Mouse (Mus musculus) midbrain, postnatal 0 days (tissue): ENCODE measurements at regions not wholly inside any gene's neighbourhood (a gene's known extent, or its start where the extent isn't known, plus 50 kb on each side); places are given as distances from the start of the nearest gene placed in this dataset.

Source experiments
- ATAC-seq: fragments of 200-750 bp; cut with Nextera tagmentation; 2 replicates; pipeline ENCODE4 v1.8.0; 2017; ENCODE audit warnings: moderate number of reproducible peaks, mild to moderate bottlenecking, moderate TSS enrichment, moderate library complexity; ENCODE audit not compliant: low FRiP score
- DNase-seq: peaks from one replicate; pipeline ENCODE4 v3.0.0-alpha.2; 2015; ENCODE audit warnings: low spot score
- H3K27ac ChIP-seq: fragments of 300-500 bp; sonication (generic); 2 replicates; pipeline ENCODE4 v1.5.1; 2014; ENCODE audit warnings: low read depth, mild to moderate bottlenecking, low read length, mixed read lengths
- H3K27me3 ChIP-seq: fragments of 300-500 bp; sonication (generic); 2 replicates; pipeline ENCODE4 v1.6.1; 2014; ENCODE audit warnings: low read length, control low read depth, mixed read lengths; ENCODE audit not compliant: insufficient read depth
- H3K36me3 ChIP-seq: fragments of 300-500 bp; sonication (generic); 2 replicates; pipeline ENCODE4 v1.6.1; 2014; ENCODE audit warnings: low read length, control low read depth, mixed read lengths; ENCODE audit not compliant: insufficient read depth
- H3K4me1 ChIP-seq: fragments of 300-500 bp; sonication (generic); 2 replicates; pipeline ENCODE4 v1.6.1; 2014; ENCODE audit warnings: mild to moderate bottlenecking, control low read depth, antibody characterized with exemption, low read length, mixed read lengths; ENCODE audit not compliant: insufficient read depth
- H3K4me2 ChIP-seq: fragments of 300-500 bp; sonication (generic); 2 replicates; pipeline ENCODE4 v1.6.1; 2014; ENCODE audit warnings: low read depth, mild to moderate bottlenecking, low read length, mixed read lengths; ENCODE audit not compliant: poor library complexity, severe bottlenecking
- H3K4me3 ChIP-seq: fragments of 300-500 bp; sonication (generic); 2 replicates; pipeline ENCODE4 v1.5.1; 2014; ENCODE audit warnings: low read depth, mild to moderate bottlenecking, low read length, moderate library complexity
- H3K9ac ChIP-seq: fragments of 300-500 bp; sonication (generic); replicated peaks from 2 replicates; pipeline ENCODE4 v1.6.1; 2014; ENCODE audit warnings: mild to moderate bottlenecking, low read length, moderate library complexity, mixed read lengths; ENCODE audit not compliant: poor library complexity, severe bottlenecking
- H3K9me3 ChIP-seq: fragments of 300-500 bp; sonication (generic); 2 replicates; pipeline ENCODE4 v1.6.1; 2016; ENCODE audit warnings: low read length, control low read depth
- CTCF ChIP-seq: IDR thresholded peaks from 2 replicates; pipeline ENCODE4 v1.5.1; 2016; ENCODE audit warnings: antibody characterized with exemption, mild to moderate bottlenecking
- WGBS: fragments of 180-500 bp; shearing (Covaris S2); extraction: QIAGEN DNeasy Blood & Tissue Kit; methylation state at CpG from one replicate; pipeline ENCODE4 v1.1.7; 2014; 5-methylcytosine and 5-hydroxymethylcytosine counted together

GRCm38 (mm10) chr1:120667776-120668175, 65.6 kb downstream of the En1 start:
- ATAC-seq (no peak), DNase-seq (no peak)
- H3K27ac ChIP-seq, result no peak overlapping the region
- no peaks in the 10 kb centered on the region for H3K27me3 ChIP-seq
- no peaks in the 10 kb centered on the region for H3K9me3 ChIP-seq
- H3K9ac ChIP-seq, result no peak overlapping the region
- WGBS, result 71% methylated on average over 1 of the region's 1 CpGs
- H3K36me3 ChIP-seq, result no peaks in the 10 kb centered on the region
- H3K4me2 ChIP-seq, result no peak overlapping the region
- H3K4me1 ChIP-seq, result no peaks in the 10 kb centered on the region
- peak; percentile 36 for TF ChIP-seq CTCF
- H3K4me3 ChIP-seq, result no peak overlapping the region

DNA sequence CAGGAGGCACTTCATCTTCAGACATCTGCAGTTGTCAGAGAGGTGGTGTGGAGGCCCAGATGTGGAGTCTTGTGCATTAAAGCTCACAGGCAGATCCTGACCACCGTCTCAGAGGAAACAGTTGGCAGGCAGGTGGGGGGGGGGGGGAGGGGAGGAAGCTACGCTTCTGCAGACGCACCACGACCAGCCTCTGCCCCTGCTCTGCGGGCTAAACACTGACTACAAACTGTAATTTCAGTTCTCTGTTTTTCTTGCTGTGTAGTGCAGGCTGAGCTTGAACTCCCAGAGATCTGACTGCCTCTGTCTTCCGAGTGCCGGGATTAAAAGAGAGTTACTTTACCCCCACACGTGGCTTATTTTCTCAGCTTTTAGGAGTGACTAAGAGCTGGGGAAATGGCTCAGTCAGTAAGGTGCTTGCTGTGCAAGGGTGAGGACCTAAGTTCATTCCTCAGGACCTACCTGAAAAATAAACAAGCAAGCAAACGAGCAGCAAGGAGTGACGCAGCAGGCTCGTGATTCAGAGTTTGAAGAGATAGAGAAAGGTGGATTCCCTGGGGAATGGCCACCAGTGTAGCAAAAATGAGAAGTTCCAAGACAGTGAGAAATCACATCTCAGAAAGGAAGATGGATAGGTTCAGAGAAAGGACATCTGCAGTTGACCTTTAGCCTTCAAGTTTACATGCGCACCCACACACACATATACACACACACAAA, 81.5 kb downstream of the En1 start:
- ATAC-seq (no peak), DNase-seq (no peak)
- TF ChIP-seq CTCF, result no peak
- Histone ChIP-seq H3K4me1 (no peaks in the 10 kb centered on the region), H3K27ac (no peak overlapping the region), H3K27me3 (no peaks in the 10 kb centered on the region), H3K4me3 (no peak overlapping the region), H3K4me2 (no peak overlapping the region), H3K9ac (no peak overlapping the region), H3K9me3 (no peaks in the 10 kb centered on the region), H3K36me3 (no peaks in the 10 kb centered on the region)
- WGBS, result 68% methylated on average over 10 of the region's 12 CpGs

GRCm38 (mm10) chr1:120685650-120686244, 83.5 kb downstream of the En1 start:
- Histone ChIP-seq H3K36me3 (no peaks in the 10 kb centered on the region), H3K9me3 (no peaks in the 10 kb centered on the region), H3K4me2 (no peak overlapping the region), H3K27me3 (no peaks in the 10 kb centered on the region), H3K4me3 (no peak overlapping the region), H3K9ac (no peak overlapping the region), H3K27ac (no peak overlapping the region), H3K4me1 (no peaks in the 10 kb centered on the region)
- DNase-seq (peak; percentile 8), ATAC-seq (0 out of 2 replicates have a peak, but pooled peaks have one; percentile 56)
- TF ChIP-seq CTCF, result peak; percentile 66
- WGBS, result 43% methylated on average over 6 of the region's 6 CpGs

DNA sequence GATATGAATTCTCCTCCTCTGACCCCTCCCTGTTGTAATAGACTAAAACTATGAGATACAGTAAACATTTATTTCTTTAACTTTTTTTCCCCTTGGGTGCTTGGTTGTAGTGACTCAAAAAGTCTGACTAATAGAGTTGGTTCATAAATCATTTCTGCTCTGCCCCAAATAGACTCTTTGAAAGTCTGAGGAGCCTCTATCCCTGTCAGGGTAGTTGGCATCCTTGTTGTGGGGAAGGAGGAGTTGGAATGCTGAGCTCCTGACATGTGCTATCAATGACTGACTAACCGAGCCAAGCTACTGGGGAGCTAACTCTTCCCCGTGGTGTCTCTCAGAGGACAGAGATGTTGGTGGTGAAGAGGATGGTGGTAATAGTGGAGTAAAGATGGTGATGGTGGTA, 89.4 kb downstream of the En1 start:
- no peak for DNase-seq
- no peak for TF ChIP-seq CTCF

GRCm38 (mm10) chr1:120698189-120698588, 96.0 kb downstream of the En1 start:
- no peak for DNase-seq
- Histone ChIP-seq H3K4me2 (no peak overlapping the region), H3K4me3 (no peak overlapping the region), H3K27me3 (no peaks in the 10 kb centered on the region), H3K9ac (no peak overlapping the region), H3K9me3 (no peaks in the 10 kb centered on the region), H3K4me1 (no peaks in the 10 kb centered on the region), H3K27ac (no peak overlapping the region), H3K36me3 (no peaks in the 10 kb centered on the region)
- TF ChIP-seq CTCF, result peak; percentile 45
- 77% methylated on average over 4 of the region's 4 CpGs for WGBS
- no peak for ATAC-seq

More for the DNA sequence above, 89.4 kb downstream of the En1 start:
- Histone ChIP-seq H3K9ac (no peak overlapping the region), H3K4me1 (no peaks in the 10 kb centered on the region), H3K27me3 (no peaks in the 10 kb centered on the region), H3K36me3 (no peaks in the 10 kb centered on the region), H3K27ac (no peak overlapping the region), H3K4me3 (no peak overlapping the region), H3K4me2 (no peak overlapping the region), H3K9me3 (no peaks in the 10 kb centered on the region)
- WGBS, result 88% methylated on average over 2 of the region's 2 CpGs
- no peak for ATAC-seq

DNA sequence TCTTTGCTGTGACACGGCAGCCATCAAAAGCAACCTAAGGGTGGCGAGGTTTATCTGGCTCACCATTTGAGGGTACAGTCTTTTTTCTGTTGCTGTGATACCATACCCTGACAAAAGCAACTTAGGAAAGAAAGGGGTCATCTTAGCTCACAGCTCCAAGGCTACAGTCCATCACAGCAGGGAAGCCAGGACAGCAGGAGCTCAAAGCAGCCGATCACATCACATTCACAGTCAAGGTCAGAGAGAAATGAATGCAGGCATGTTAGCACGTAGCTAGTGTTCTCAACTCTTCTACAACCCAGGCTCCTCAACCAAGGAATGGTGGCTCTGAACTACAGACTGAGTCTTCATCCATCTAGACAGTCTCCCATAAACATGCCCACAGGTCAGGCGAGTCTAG, 102.0 kb downstream of the En1 start:
- WGBS, result 55% methylated on average over 5 of the region's 5 CpGs
- no peak overlapping the region for H3K4me3 ChIP-seq
- H3K36me3 ChIP-seq, result no peaks in the 10 kb centered on the region
- no peak for TF ChIP-seq CTCF
- H3K9ac ChIP-seq, result no peak overlapping the region
- H3K4me1 ChIP-seq, result no peaks in the 10 kb centered on the region
- DNase-seq (no peak), ATAC-seq (no peak)
- H3K27me3 ChIP-seq, result no peaks in the 10 kb centered on the region
- H3K9me3 ChIP-seq, result no peaks in the 10 kb centered on the region
- H3K4me2 ChIP-seq, result no peak overlapping the region
- H3K27ac ChIP-seq, result no peak overlapping the region
